Mouse (Mus musculus): ENCODE results near the gene Pnkd.

DNA sequence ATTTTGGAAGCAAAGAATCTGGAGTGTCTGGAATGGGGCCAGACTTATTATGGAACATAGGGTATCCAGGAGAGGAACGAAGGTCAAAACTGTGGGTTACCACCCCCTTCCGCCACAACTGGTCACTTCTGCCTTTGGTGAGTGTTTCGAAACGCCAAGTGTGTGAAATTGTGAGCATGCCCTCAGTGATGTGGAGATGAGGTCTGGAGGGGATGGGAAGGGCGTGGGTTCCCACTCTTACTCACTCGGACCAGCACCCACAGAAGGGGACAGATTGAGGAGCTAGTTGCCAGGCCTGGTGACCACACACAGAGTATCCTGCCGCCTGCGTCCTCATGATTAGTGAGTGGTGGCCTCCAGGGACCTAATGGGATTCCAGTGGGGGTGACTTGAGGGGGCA, 90.2 kb downstream of the Pnkd start, which contains the start of gene Slc11a1:
- no peak for TF ChIP-seq CTCF (IDR thresholded peaks at IDR 0.05; ENCODE audit: borderline replicate concordance, control insufficient read depth, extremely low read depth, insufficient read depth, low read length, poor library complexity)
- TF ChIP-seq POLR2A (IDR thresholded peaks at IDR 0.05; ENCODE audit: control insufficient read depth, extremely low read depth, insufficient read depth, low read length, poor library complexity), result no peak

Data from thymus, adult 2 months (tissue).